Mouse (Mus musculus) lung, postnatal 0 days (tissue): ENCODE measurements around the gene Ubr4. TPM values are rescaled to one million over a fixed set of nuclear protein-coding genes. Genes with fewer than 3 reads are reported as not detected.

Source experiments
- ATAC-seq: fragments of 200-750 bp; cut with Nextera tagmentation; 2 replicates; pipeline ENCODE4 v1.8.0; 2017; ENCODE audit warnings: moderate library complexity
- DNase-seq: peaks from one replicate; pipeline ENCODE4 v3.0.0-alpha.2; 2016; ENCODE audit warnings: low spot score
- H3K27ac ChIP-seq: fragments of 300-500 bp; sonication (generic); 2 replicates; pipeline ENCODE4 v1.5.1; 2014; ENCODE audit warnings: antibody characterized with exemption, mild to moderate bottlenecking, low read length, mixed read lengths
- H3K27me3 ChIP-seq: fragments of 300-500 bp; sonication (generic); replicated peaks from 2 replicates; pipeline ENCODE4 v1.6.1; 2014; ENCODE audit warnings: low read length, mixed read lengths; ENCODE audit not compliant: insufficient read depth
- H3K36me3 ChIP-seq: fragments of 300-500 bp; sonication (generic); 2 replicates; pipeline ENCODE4 v1.6.1; 2014; ENCODE audit warnings: low read length, mixed read lengths; ENCODE audit not compliant: insufficient read depth
- H3K4me1 ChIP-seq: fragments of 300-500 bp; sonication (generic); 2 replicates; pipeline ENCODE4 v1.6.1; 2014; ENCODE audit warnings: antibody characterized with exemption, low read depth, low read length, mixed read lengths; ENCODE audit not compliant: insufficient read depth
- H3K4me2 ChIP-seq: fragments of 300-500 bp; sonication (generic); replicated peaks from 2 replicates; pipeline ENCODE4 v1.6.1; 2014; ENCODE audit warnings: low read depth, mild to moderate bottlenecking, low read length, moderate library complexity, mixed read lengths
- H3K4me3 ChIP-seq: fragments of 300-500 bp; sonication (generic); 2 replicates; pipeline ENCODE4 v1.5.1; 2014; ENCODE audit warnings: low read depth, low read length
- H3K9ac ChIP-seq: fragments of 300-500 bp; sonication (generic); replicated peaks from 2 replicates; pipeline ENCODE4 v1.6.1; 2014; ENCODE audit warnings: low read depth, mild to moderate bottlenecking
- H3K9me3 ChIP-seq: fragments of 300-500 bp; sonication (generic); 2 replicates; pipeline ENCODE4 v1.6.1; 2016; ENCODE audit warnings: low read length, mixed read lengths
- CTCF ChIP-seq: IDR thresholded peaks from 2 replicates; pipeline ENCODE4 v1.5.1; 2016; ENCODE audit warnings: antibody characterized with exemption, mild to moderate bottlenecking
- EP300 ChIP-seq: IDR thresholded peaks from 2 replicates; pipeline ENCODE4 v1.6.1; 2016; ENCODE audit warnings: antibody characterized with exemption, mild to moderate bottlenecking, control low read depth
- WGBS: fragments of 180-500 bp; shearing (Covaris S2); extraction: QIAGEN DNeasy Blood & Tissue Kit; methylation state at CpG from one replicate; pipeline ENCODE4 v1.1.7; 2014; 5-methylcytosine and 5-hydroxymethylcytosine counted together
- polyA plus RNA-seq: library from polyadenylated mRNA; unstranded; fragments of >200 nt; fragmentation: Nextera tagmentation; extraction: Ambion mirVana; gene quantifications from 2 replicates; pipeline ENCODE4 v1.2.1, GENCODE M21; 2015

Gene Ubr4
- polyA plus RNA-seq, 1 experiment from 2014 or later, result 50.8 TPM

- 1% methylated on average over 49 of the region's 53 CpGs for WGBS
- DNase-seq (no peak), ATAC-seq (peak; percentile 74; the same call in 1 of the 2 replicates)
- H3K27ac ChIP-seq, result peak overlapping the region; percentile 69
- H3K4me3 ChIP-seq, result peak overlapping the region; percentile 81
- peaks cover 7% of the 10 kb centered on the region; the same call in 1 of the 2 replicates for H3K4me1 ChIP-seq
- no peaks in the 10 kb centered on the region for H3K9me3 ChIP-seq
- no peaks in the 10 kb centered on the region for H3K27me3 ChIP-seq
- H3K36me3 ChIP-seq, result 0 out of 2 replicates have a peak, but pooled peaks cover 6% of the 10 kb centered on the region
- TF ChIP-seq EP300 (no peak), CTCF (no peak)
- peak overlapping the region; percentile 94 for H3K4me2 ChIP-seq
- peak overlapping the region; percentile 75 for H3K9ac ChIP-seq
Observed at GRCm38 (mm10) chr4:139310899-139311701, 41.3 kb upstream of the Ubr4 start.

DNA sequence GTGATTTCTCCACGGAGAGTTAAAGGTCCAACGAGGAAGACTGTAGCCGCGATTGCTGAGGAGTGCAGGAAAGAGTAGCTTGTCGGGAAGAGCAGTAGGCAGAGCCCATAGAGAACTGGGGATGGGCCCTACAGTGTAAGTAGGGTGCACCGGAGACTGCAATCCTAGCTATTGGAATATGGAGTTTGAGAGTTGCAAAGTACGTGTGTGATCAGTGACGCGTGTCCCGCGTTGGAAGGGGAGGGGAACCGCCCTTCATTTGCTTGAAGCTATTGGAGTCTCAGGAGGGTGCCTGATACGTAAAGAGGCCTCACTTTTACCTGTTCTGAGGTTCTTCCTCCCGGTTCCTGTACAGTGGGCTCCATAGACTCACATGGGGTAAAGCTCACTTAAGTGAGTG lies 40.7 kb upstream of the Ubr4 start:
- Histone ChIP-seq H3K27me3 (no peaks in the 10 kb centered on the region), H3K27ac (no peak overlapping the region), H3K9ac (0 out of 2 replicates have a peak overlapping the region, but pooled peaks have one; percentile 8), H3K9me3 (no peaks in the 10 kb centered on the region), H3K36me3 (0 out of 2 replicates have a peak, but pooled peaks cover 6% of the 10 kb centered on the region), H3K4me2 (peak overlapping the region; percentile 94), H3K4me1 (peaks cover 7% of the 10 kb centered on the region; the same call in 1 of the 2 replicates), H3K4me3 (peak overlapping the region; percentile 81)
- 18% methylated on average over 14 of the region's 14 CpGs for WGBS
- no peak for TF ChIP-seq EP300
- TF ChIP-seq CTCF, result no peak
- DNase-seq (no peak), ATAC-seq (no peak)

- Histone ChIP-seq H3K4me3 (no peak overlapping the region), H3K27me3 (no peaks in the 10 kb centered on the region), H3K27ac (no peak overlapping the region), H3K9me3 (no peaks in the 10 kb centered on the region), H3K36me3 (0 out of 2 replicates have a peak, but pooled peaks cover 6% of the 10 kb centered on the region), H3K9ac (no peak overlapping the region), H3K4me2 (no peak overlapping the region), H3K4me1 (peaks cover 7% of the 10 kb centered on the region; the same call in 1 of the 2 replicates)
- TF ChIP-seq EP300 (no peak), CTCF (peak; percentile 63)
- 56% methylated on average over 4 of the region's 4 CpGs for whole genome bisulfite sequencing
- peak; percentile 52 for DNase-seq
- ATAC-seq, result no peak
Observed at GRCm38 (mm10) chr4:139312632-139313031, 39.8 kb upstream of the Ubr4 start.

DNA sequence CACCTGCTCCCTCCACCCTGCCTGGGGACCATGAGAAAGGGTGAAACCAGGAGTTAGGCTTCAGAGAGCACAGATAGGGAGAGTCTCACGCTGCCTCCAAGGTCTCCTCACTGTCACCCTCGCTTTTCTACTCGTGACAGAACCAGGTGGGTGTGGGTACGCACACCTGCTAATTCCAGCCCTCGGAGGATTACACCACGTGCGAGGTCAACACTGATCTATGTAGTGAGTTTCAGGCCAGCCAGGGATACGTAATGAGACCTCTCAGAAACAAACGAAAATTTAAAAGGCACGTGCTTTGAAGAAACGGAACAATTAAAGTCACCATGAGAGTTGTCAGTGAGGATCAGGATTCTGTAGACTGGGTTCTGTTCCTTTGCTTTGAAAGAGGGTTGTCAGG lies 34.0 kb upstream of the Ubr4 start:
- no peak overlapping the region for H3K4me3 ChIP-seq
- WGBS, result 91% methylated on average over 11 of the region's 11 CpGs
- 0 out of 2 replicates have a peak, but pooled peaks cover 6% of the 10 kb centered on the region for H3K36me3 ChIP-seq
- no peak for DNase-seq
- ATAC-seq, result no peak
- TF ChIP-seq CTCF, result no peak
- TF ChIP-seq EP300, result no peak
- no peak overlapping the region for H3K4me2 ChIP-seq
- no peak overlapping the region for H3K27ac ChIP-seq
- H3K4me1 ChIP-seq, result no peaks in the 10 kb centered on the region
- no peaks in the 10 kb centered on the region for H3K9me3 ChIP-seq
- no peaks in the 10 kb centered on the region for H3K27me3 ChIP-seq
- no peak overlapping the region for H3K9ac ChIP-seq

DNA sequence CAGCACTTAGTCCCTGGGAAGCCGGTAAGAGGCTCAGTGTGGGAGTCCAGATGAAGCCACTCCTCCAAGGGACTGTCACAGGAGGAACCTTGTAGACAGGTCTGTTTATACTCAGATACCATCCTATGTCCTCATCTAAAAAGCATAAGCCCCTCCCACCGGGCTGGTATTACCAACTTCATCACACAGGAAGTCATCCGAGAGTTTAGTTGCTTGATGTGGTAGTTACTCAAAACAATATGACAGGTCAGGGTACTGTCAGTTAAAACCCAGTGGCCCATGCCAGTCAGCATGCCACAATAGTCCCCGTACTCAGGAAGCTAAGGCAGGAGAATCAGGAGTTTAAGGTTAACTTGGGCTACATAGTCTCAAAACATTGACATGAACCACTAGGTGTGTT lies 32.7 kb upstream of the Ubr4 start:
- Histone ChIP-seq H3K27ac (no peak overlapping the region), H3K36me3 (0 out of 2 replicates have a peak, but pooled peaks cover 6% of the 10 kb centered on the region), H3K27me3 (no peaks in the 10 kb centered on the region), H3K4me2 (no peak overlapping the region), H3K4me1 (no peaks in the 10 kb centered on the region), H3K4me3 (no peak overlapping the region), H3K9ac (no peak overlapping the region), H3K9me3 (no peaks in the 10 kb centered on the region)
- TF ChIP-seq EP300 (no peak), CTCF (no peak)
- WGBS, result 87% methylated on average over 4 of the region's 4 CpGs
- DNase-seq (no peak), ATAC-seq (no peak)

DNA sequence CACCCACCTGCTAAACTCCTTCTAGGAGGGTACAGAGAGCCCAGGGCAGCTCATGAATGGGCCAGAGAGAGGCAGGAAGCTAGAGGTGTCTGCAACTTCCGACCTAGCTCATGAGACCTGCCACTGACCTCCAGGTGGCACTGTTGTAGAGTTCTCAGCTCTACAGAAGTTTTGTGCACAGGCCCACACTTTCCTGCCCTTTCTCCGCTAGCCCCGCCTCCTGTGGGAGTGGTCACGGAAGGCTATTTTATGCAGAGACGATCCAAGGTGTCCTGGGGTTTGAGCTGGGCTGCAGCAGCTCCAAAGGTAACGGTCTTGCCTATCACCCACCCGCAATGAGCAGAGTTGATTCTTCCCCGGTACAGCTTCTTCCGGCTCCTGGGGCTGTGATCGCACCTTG lies 21.8 kb upstream of the Ubr4 start:
- Histone ChIP-seq H3K9ac (no peak overlapping the region), H3K9me3 (no peaks in the 10 kb centered on the region), H3K4me1 (no peaks in the 10 kb centered on the region), H3K27me3 (no peaks in the 10 kb centered on the region), H3K4me2 (peak overlapping the region; percentile 35), H3K4me3 (peak overlapping the region; percentile 8; the same call in 1 of the 2 replicates), H3K36me3 (no peaks in the 10 kb centered on the region), H3K27ac (no peak overlapping the region)
- ATAC-seq, result peak; percentile 95
- TF ChIP-seq EP300, result no peak
- TF ChIP-seq CTCF, result peak; percentile 82
- 6% methylated on average over 10 of the region's 10 CpGs for WGBS
- DNase-seq, result peak; percentile 92
